Mouse (Mus musculus): Measurements from ENCODE around the gene Trim28.

DNA sequence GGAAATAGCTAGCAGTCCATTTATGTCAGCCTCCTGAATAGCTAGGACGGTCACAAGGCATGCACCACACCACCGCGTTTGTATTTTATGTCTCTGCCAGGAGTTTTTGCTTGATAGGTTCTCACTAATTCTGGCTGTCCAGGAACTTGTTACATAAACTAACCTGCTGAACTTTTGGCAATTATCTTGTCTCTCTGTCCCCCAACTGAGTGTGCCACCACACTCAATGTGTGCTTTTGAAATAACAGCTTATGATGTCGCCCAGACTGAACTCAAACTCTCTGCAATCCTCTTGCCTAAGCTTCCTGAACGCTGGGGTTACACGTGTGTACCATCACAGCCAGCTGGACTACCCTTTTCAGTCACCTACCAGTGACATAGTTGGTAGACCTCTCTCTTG lies 43.6 kb downstream of the Trim28 start:
- no peak for TF ChIP-seq ZMIZ1 (IDR thresholded peaks at IDR 0.05; ENCODE audit: low read depth, low read length)
- TF ChIP-seq MAZ (IDR thresholded peaks at IDR 0.05; ENCODE audit: low read depth, low read length) = no peak
- no peak for TF ChIP-seq BHLHE40 (IDR thresholded peaks at IDR 0.05; ENCODE audit: low read depth, low read length)
- TF ChIP-seq SIN3A (IDR thresholded peaks at IDR 0.05; ENCODE audit: low read length) = no peak
- TF ChIP-seq EP300 (IDR thresholded peaks at IDR 0.05; ENCODE audit: low read length) = no peak
- no peak for TF ChIP-seq CTCF (conservative IDR thresholded peaks at IDR 0.05 in 1 of 2, IDR thresholded peaks at IDR 0.05 in 1 of 2; ENCODE audit: low read depth in 2 of 2, low read length in 2 of 2)
- no peak for TF ChIP-seq E2F4 (IDR thresholded peaks at IDR 0.05; ENCODE audit: insufficient replicate concordance, low read depth, low read length)
- no peak for TF ChIP-seq NRF1 (IDR thresholded peaks at IDR 0.05; ENCODE audit: low read depth, low read length)
- no peak for TF ChIP-seq TBP (conservative IDR thresholded peaks at IDR 0.05; ENCODE audit: low read depth, low read length)
- no peak for TF ChIP-seq RAD21 (IDR thresholded peaks at IDR 0.05; ENCODE audit: low read depth, low read length)

Measured in CH12.LX (cell line).